Comparison of ENCODE assay signal across 15 mouse cellular contexts in the genomic region with DNA sequence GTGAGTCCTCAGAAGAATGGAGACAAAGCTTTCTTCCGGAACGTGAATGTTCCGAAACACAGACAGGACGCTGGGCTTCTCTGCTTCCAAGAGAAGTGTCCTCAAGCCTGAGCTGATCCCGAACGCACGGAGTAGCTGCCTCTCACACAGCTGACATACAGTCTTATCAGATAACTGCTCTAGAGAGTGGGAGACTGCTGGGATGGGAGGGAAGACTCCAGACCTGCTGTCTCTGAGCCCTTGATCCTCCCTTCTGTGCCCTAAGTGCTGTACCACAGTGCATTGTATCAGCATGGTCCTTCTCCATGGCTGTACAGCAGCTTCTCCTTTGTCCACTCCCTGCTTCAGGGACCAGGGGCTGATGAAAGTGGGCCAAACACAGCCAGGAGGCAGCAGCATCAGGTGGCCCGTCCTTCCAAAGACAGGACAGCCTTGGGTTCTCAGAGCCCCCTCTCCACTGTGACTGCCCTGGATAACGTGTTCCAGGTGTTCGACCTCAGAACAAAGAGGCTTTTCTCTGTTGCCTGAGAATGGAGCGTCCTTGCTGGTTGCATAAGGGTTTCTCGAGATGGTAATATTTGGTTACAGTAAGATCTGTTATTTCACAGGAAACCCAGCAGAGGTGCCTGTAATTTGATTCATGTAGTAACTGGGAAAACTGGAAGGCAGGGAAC. TPM values are rescaled to one million over a fixed set of nuclear protein-coding genes. Genes with fewer than 3 reads are reported as not detected.
DNase-seq lines count a peak whose midpoint lies in the region; ATAC-seq and TF ChIP-seq lines count a peak whose summit lies in the region.
"Had no signal": no experiment of that assay in that cellular context is flagged by ENCODE, and none has a peak within 500 bp of the region (broad histone marks: within the 10 kb centered on the region; RNA-seq: fewer than 3 reads in every experiment).

No protein-coding gene starts in this region.

- H3K4me3 ChIP-seq in lung, embryonic 14.5 days (ENCODE audit: low read depth, low read length), result no peak overlapping the region
- no peak overlapping the region for H3K4me3 ChIP-seq in lung, postnatal 0 days (ENCODE audit: low read depth, low read length)
- no peak overlapping the region for H3K4me3 ChIP-seq in limb, embryonic 10.5 days
- H3K4me3 ChIP-seq: limb, embryonic 15.5 days; midbrain, embryonic 12.5 days had no signal

- H3K4me1 ChIP-seq in lung, embryonic 14.5 days (ENCODE audit: insufficient read depth), result peaks cover 6% of the 10 kb centered on the region; the same call in 1 of the 2 replicates
- no peaks in the 10 kb centered on the region for H3K4me1 ChIP-seq in lung, postnatal 0 days (ENCODE audit: insufficient read depth, low read depth, low read length)
- peaks cover 63% of the 10 kb centered on the region for H3K4me1 ChIP-seq in limb, embryonic 10.5 days

- no peaks in the 10 kb centered on the region for H3K27me3 ChIP-seq in lung, embryonic 14.5 days (ENCODE audit: insufficient read depth, low read length)
- H3K27me3 ChIP-seq in lung, postnatal 0 days (replicated peaks; ENCODE audit: insufficient read depth, low read length), result no peaks in the 10 kb centered on the region
- 0 out of 2 replicates have a peak, but pooled peaks cover 5% of the 10 kb centered on the region for H3K27me3 ChIP-seq in limb, embryonic 10.5 days (ENCODE audit: low read depth, poor library complexity, severe bottlenecking)
- H3K27me3 ChIP-seq: limb, embryonic 15.5 days had no signal

- no peaks in the 10 kb centered on the region for H3K9me3 ChIP-seq in lung, embryonic 14.5 days (ENCODE audit: low read depth, low read length)
- no peaks in the 10 kb centered on the region for H3K9me3 ChIP-seq in lung, postnatal 0 days (ENCODE audit: low read length)
- H3K9me3 ChIP-seq in limb, embryonic 10.5 days (replicated peaks), result no peaks in the 10 kb centered on the region
- H3K9me3 ChIP-seq: limb, embryonic 15.5 days; midbrain, embryonic 12.5 days had no signal

- no peak overlapping the region for H3K27ac ChIP-seq in lung, embryonic 14.5 days (ENCODE audit: low read depth)
- H3K27ac ChIP-seq in lung, postnatal 0 days (ENCODE audit: low read length), result no peak overlapping the region
- H3K27ac ChIP-seq in limb, embryonic 10.5 days, result peak overlapping the region; percentile 81
- H3K27ac ChIP-seq: limb, embryonic 15.5 days; midbrain, embryonic 12.5 days had no signal

- H3K36me3 ChIP-seq in lung, embryonic 14.5 days (ENCODE audit: insufficient read depth), result no peaks in the 10 kb centered on the region
- H3K36me3 ChIP-seq in lung, postnatal 0 days (ENCODE audit: insufficient read depth, low read length), result no peaks in the 10 kb centered on the region
- no peaks in the 10 kb centered on the region for H3K36me3 ChIP-seq in limb, embryonic 10.5 days
- H3K36me3 ChIP-seq: limb, embryonic 15.5 days; midbrain, embryonic 12.5 days had no signal

- H3K9ac ChIP-seq in lung, embryonic 14.5 days, result no peak overlapping the region
- H3K9ac ChIP-seq in lung, postnatal 0 days (replicated peaks; ENCODE audit: low read depth), result no peak overlapping the region
- H3K9ac ChIP-seq: limb, embryonic 15.5 days; midbrain, embryonic 12.5 days had no signal

- H3K4me2 ChIP-seq in lung, embryonic 14.5 days, result no peak overlapping the region
- no peak overlapping the region for H3K4me2 ChIP-seq in lung, postnatal 0 days (replicated peaks; ENCODE audit: low read depth, low read length)
- H3K4me2 ChIP-seq: limb, embryonic 15.5 days; midbrain, embryonic 12.5 days had no signal

- no peak for TF ChIP-seq CTCF in lung, embryonic 14.5 days (IDR thresholded peaks at IDR 0.05; ENCODE audit: low read depth)
- no peak for TF ChIP-seq CTCF in lung, postnatal 0 days (IDR thresholded peaks at IDR 0.05)

- ATAC-seq in lung, embryonic 14.5 days (ENCODE audit: insufficient read depth), result no peak
- ATAC-seq in lung, postnatal 0 days, result no peak

- TF ChIP-seq EP300 in lung, postnatal 0 days (IDR thresholded peaks at IDR 0.05), result no peak

- DNase-seq in heart, adult 11 months, result peak; percentile 86
- DNase-seq in heart, adult 8-10 months (ENCODE audit: low spot score), result no peak
- DNase-seq in lung, embryonic 14.5 days, result peak; percentile 8
- no peak for DNase-seq in lung, postnatal 0 days (ENCODE audit: low spot score)
- DNase-seq in embryo, embryonic 9.5 days (ENCODE audit: extremely low spot score), result peak; percentile 28
- peak; percentile 54 for DNase-seq in limb, embryonic 10.5 days (ENCODE audit: low spot score)
- no peak for DNase-seq in adrenal gland, postnatal 4 days (ENCODE audit: low spot score in 2 of 2)
- DNase-seq in cerebellum, postnatal 4 days (ENCODE audit: low spot score in 2 of 2), result no peak
- DNase-seq: adrenal gland, postnatal 14 days; cerebellum, adult 2 months; gastrocnemius, postnatal 14 days; heart, postnatal 14 days; kidney, adult 9 months had no signal

- 44% methylated on average over 12 of the region's 12 CpGs for WGBS in lung, embryonic 14.5 days
- WGBS in lung, postnatal 0 days, result 46% methylated on average over 12 of the region's 12 CpGs
- 55% methylated on average over 12 of the region's 12 CpGs for WGBS in limb, embryonic 10.5 days

RNA-seq across cellular contexts. Expression of a gene that starts 24.4 kb away (rescaled TPM):
- 1 to 10 TPM in 3 of 4 experiments, under 1 TPM in 1; 0.90 to 1.4 (median 1.2) TPM for total RNA-seq in heart, adult 8-10 months (2022)
- 1.4 and 1.5 TPM in 2 replicates for polyA plus RNA-seq in lung, embryonic 14.5 days (2014; fragmentation: Nextera tagmentation; extraction: Ambion mirVana)
- polyA plus RNA-seq in lung, postnatal 0 days (2015; fragmentation: Nextera tagmentation; extraction: Ambion mirVana), result 0.84 and 1.7 TPM in 2 replicates
- 1.1 and 1.5 TPM in 2 replicates for polyA plus RNA-seq in limb, embryonic 10.5 days (2016; fragmentation: Nextera tagmentation; extraction: Ambion mirVana)
- total RNA-seq in adrenal gland, postnatal 4 days (2021), result 10 to 100 TPM; 19.7 to 19.9 TPM

Comparison
In these comparisons a context has a peak if more than half of its experiments do, and no peak if none do; other contexts are left out.
1. DNase-seq: peak in heart, adult 11 months (single experiment), lung, embryonic 14.5 days (single experiment), embryo, embryonic 9.5 days (single experiment) and limb, embryonic 10.5 days (single experiment); none in heart, adult 8-10 months (single experiment), lung, postnatal 0 days (single experiment), adrenal gland, postnatal 4 days (0 of 2) and cerebellum, postnatal 4 days (0 of 2).